Mouse (Mus musculus): ENCODE results near the gene Rtn2. TPM values are rescaled to one million over a fixed set of nuclear protein-coding genes. Genes with fewer than 3 reads are reported as not detected.
A peak's percentile ranks its signal among the peaks of the same experiment; 100 is the strongest.

The Rtn2 gene
- 100 to 1,000 TPM; 800 to 833 TPM for total RNA-seq (2021)
- long read RNA-seq, experiment 1, transcript Rtn2-202 (7 exons, 1,076 nt) = major isoform, 187 of 262 reads
- long read RNA-seq, experiment 1, partial matches to known transcripts = 74 of 262 reads
- long read RNA-seq, experiment 1, other reads (novel, unspliced or antisense) = 1 of 262 reads
- long read RNA-seq, experiment 2, transcript Rtn2-202 (7 exons, 1,076 nt) = major isoform, 243 of 313 reads
- long read RNA-seq, experiment 2, partial matches to known transcripts = 69 of 313 reads
- long read RNA-seq, experiment 2, other reads (novel, unspliced or antisense) = 1 of 313 reads

DNA sequence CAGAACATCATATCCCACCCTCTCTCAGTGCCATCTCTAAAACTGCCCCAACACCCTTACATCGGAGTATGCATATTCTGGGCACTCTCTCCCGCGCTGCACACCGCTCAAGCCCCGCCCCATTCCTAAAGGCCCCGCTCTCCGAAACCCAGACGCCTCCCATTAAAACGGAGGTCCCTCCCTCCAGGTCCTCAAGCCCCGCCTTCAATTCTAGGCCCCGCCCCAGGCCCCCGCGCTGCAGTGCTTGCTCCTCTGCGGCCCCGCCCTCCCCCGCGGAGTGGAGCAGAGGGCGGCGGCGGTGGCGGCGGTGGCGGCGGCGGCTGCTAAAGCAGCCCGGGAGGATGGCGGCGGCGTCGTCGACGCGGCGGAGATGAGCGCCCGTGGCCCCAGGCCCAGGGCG lies at the start of gene Rtn2:
Rtn2 (plus strand) TSS at position 240 of the 400 bp plus-strand sequence.
- peak; percentile 75 for DNase-seq
- intact Hi-C loops (cut with DNase I; ENCODE audit: low total_unique reads) = no loop called here

DNA sequence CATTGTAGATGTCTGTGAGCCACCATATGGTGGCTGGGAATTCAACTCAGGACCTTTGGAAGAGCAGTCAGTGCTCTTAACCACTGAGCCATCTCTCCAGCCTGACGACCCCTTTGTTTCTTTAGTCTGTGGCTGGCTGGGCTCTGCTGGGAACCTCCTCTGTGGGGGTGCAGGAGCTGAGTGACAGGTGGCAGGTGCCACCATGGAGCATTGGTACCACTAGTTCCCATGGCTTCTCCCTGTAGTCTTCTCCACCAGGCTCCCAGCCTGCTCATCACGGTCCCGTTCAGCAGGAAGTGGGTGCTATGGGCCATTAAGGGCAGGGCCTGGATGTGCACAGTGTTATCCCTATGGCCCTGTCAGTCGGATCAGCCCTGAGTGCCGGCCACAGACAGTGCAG lies 47.8 kb upstream of the Rtn2 start:
- no peak for DNase-seq
- intact Hi-C loops (cut with DNase I; ENCODE audit: low total_unique reads) = loop anchor here (10.0 kb wide), 1 partner anchor 110 kb away; the partner anchor contains the start of gene Ercc1

DNA sequence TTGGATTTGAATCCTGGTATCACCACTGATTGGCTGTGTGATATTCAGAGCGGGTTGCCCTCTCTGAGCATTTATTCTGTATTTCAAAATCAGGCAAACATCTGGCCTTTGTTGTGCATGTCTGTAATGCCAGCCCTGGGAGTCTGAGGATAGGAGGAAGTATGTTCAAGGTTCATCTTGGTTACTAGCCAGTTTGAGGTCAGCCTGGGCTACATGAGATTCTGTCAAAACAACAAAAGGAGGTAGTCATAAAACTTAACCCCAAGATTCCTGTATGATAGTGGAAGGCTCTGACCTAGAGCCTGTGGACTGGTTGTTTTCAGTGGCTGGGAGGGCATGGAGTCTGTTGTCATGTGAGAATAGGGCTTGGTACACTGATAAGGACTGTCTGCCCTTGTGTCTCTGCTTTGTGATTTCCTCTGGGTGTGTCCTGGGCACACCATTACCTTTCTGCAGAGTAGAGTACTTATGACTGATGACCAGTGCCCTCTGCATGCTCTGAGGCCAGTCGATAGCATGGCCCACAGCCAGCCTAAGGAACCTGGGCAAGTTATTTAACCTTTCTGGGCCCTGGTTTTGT lies 47.2 kb upstream of the Rtn2 start:
- intact Hi-C loops (cut with DNase I; ENCODE audit: low total_unique reads) = loop anchor here (10.0 kb wide), 1 partner anchor 110 kb away; the partner anchor contains the start of gene Ercc1
- no peak for DNase-seq

DNA sequence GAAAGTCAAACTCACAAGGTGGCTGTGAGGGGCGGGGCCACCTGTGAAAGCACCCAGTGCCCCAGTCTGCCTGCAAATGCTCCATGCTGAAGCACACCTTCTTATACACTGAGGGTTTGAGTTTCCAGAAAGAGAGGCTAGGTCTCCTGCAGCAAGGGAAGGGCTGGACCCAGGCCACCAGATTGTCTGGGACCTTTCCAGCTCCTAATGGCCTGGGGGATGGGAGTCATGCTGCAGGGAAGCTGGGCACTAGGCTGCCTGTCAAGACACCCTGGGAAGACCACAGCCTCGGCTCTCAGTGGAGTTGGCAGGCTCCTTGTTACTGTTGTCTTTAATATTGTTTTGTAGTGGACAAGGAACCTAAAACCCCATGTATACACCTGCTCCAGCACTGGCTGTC lies 46.0 kb upstream of the Rtn2 start:
- no peak for DNase-seq
- intact Hi-C loops (cut with DNase I; ENCODE audit: low total_unique reads) = loop anchor here (10.0 kb wide), 1 partner anchor 108 kb away; the partner anchor contains the start of gene Ercc1

- intact Hi-C loops (cut with DNase I; ENCODE audit: low total_unique reads) = loop anchor here (10.0 kb wide), 1 partner anchor 106 kb away; the partner anchor contains the start of gene Ercc1
- no peak for DNase-seq
Measured at GRCm38 (mm10) chr7:19238344-19238743, 44.1 kb upstream of the Rtn2 start.

DNA sequence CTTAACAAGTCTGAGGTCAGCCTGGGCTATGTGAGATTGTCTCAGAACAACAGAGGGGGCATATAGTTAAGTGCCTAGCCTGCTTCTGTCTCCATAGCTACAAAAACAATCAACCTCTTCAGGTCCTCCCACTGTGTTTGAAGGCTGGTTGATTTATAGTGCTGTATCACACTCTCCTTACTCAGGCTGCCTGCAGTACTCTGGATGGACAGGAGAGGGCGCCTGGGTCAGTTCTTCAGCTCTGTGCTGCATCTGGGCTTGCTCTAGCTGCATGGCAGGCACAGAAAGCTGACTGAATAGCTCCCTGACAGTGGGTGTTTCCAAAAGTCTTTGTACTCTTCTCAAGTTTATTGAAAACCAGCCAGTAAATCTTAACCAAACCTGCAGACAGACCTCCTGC lies 43.0 kb upstream of the Rtn2 start:
- intact Hi-C loops (cut with DNase I; ENCODE audit: low total_unique reads) = loop anchor here (10.0 kb wide), 1 partner anchor 105 kb away; the partner anchor contains the start of gene Ercc1
- DNase-seq = peak; percentile 89

GRCm38 (mm10) chr7:19239986-19240385 lies 42.4 kb upstream of the Rtn2 start:
- no peak for DNase-seq
- intact Hi-C loops (cut with DNase I; ENCODE audit: low total_unique reads) = loop anchor here (2.0 to 10.0 kb wide), 2 partner anchors 39 to 105 kb away; partner anchors contain the start of gene Ercc1

GRCm38 (mm10) chr7:19240905-19241463 lies 41.4 kb upstream of the Rtn2 start:
- intact Hi-C loops (cut with DNase I; ENCODE audit: low total_unique reads) = loop anchor here (2.0 kb wide), 1 partner anchor 38 kb away; no protein-coding TSS in a partner anchor

DNA sequence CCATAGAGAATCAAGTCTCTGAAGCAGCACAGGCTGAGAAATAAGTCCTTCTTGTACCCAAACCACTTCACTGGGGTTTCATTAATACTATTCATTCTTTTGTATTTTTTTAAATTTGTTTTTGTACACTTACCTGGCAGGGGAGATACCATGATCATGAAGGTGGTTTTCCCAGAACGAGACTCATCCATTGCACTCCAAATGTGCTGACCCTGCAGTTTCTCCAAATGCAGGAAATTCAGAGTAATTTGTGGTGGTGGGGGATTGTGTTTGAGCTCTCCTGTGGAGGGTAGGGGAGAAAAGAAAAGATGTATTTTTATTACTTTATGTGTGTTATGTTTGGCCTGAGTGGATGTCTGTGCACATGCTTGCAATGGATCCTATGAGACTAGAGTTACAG lies 40.4 kb upstream of the Rtn2 start:
- no peak for DNase-seq
- intact Hi-C loops (cut with DNase I; ENCODE audit: low total_unique reads) = no loop called here

More at GRCm38 (mm10) chr7:19240905-19241463, 41.4 kb upstream of the Rtn2 start:
- no peak for DNase-seq

GRCm38 (mm10) chr7:19243858-19244257 lies 38.6 kb upstream of the Rtn2 start:
- DNase-seq = no peak
- intact Hi-C loops (cut with DNase I; ENCODE audit: low total_unique reads) = no loop called here

DNA sequence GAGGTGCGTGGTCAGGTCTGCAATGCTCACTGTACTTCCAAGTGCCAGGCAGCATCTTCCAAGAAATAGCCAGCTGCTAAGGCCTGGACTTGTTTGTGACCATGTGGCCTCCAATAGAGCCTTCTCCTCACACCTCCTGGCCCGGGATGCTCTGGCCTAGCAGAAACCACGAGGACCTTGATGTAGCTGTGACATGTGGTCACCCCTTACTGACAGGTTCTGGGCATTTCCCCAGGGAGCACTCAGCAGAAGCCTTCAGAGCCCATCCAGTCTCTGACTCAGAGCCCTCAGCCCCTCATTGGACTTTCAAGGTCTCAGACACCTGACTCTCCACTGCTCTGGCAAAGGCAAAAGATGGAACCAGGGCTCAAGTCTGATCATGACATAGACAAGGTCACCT lies 37.3 kb upstream of the Rtn2 start:
- intact Hi-C loops (cut with DNase I; ENCODE audit: low total_unique reads) = no loop called here
- no peak for DNase-seq

DNA sequence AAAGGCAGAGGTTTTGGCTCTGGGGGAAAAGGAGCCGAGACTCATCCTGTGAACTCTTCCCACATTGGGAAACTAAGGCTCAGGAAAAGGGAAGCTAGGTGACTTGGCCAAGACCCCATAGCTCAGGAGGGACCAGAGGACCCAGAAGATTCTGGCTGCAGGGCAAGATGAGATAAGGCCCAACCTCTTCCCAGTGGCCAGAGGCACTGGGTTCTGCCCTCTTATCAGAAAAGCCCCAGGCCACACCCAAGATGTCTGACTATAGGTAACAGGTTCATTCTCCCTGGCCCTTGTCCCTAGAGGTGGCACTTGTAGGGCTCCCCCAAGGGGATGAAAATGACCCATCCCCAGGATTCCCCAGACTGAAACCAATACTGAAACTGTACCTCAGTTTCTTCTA lies 35.6 kb upstream of the Rtn2 start:
- no peak for DNase-seq
- intact Hi-C loops (cut with DNase I; ENCODE audit: low total_unique reads) = no loop called here

GRCm38 (mm10) chr7:19247511-19247910 lies 34.9 kb upstream of the Rtn2 start:
- intact Hi-C loops (cut with DNase I; ENCODE audit: low total_unique reads) = no loop called here
- no peak for DNase-seq

GRCm38 (mm10) chr7:19252078-19252477 lies 30.3 kb upstream of the Rtn2 start:
- intact Hi-C loops (cut with DNase I; ENCODE audit: low total_unique reads) = no loop called here
- no peak for DNase-seq

DNA sequence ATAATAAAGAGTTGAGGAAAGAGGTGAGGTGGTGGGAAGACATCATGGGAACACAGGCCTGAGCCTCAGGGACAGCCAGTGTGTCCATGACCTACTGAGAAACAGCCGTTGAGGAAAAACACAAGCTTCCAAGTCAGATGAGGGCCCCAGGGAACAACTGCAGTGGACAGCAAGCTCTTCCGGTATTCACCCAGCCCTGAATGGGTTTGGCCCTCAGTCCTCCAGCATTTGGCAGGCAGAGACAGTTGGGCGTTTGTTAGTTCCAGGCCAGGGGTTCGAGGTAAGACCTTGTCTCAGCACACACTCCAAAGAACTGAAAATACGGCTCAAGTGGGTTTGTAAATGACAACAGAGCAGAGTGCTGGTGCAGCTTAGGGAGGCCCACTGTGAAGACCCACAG lies 29.0 kb upstream of the Rtn2 start:
- intact Hi-C loops (cut with DNase I; ENCODE audit: low total_unique reads) = no loop called here
- DNase-seq = no peak

- intact Hi-C loops (cut with DNase I; ENCODE audit: low total_unique reads) = no loop called here
- DNase-seq = no peak
Measured at GRCm38 (mm10) chr7:19255395-19255794, 27.0 kb upstream of the Rtn2 start.

DNA sequence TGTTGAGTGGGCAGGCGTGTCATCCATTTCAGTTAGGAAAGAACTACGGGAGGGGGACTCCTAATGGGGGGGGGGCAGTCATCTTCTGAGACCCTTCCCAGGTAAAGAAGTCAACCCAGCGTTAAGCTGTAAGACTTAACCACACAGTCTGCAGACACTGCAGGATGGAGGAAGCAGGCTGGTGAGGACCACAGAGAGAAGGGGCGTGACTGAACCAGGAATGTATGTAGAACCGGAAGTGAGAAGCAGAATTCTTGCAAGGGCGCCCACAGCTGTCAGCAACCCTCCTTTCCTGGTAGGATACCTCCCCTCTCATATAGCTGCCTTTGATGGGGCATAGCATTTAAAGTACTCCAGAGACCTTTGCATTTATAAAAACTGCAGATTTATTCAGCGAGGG lies 25.9 kb upstream of the Rtn2 start:
- intact Hi-C loops (cut with DNase I; ENCODE audit: low total_unique reads) = no loop called here
- no peak for DNase-seq

DNA sequence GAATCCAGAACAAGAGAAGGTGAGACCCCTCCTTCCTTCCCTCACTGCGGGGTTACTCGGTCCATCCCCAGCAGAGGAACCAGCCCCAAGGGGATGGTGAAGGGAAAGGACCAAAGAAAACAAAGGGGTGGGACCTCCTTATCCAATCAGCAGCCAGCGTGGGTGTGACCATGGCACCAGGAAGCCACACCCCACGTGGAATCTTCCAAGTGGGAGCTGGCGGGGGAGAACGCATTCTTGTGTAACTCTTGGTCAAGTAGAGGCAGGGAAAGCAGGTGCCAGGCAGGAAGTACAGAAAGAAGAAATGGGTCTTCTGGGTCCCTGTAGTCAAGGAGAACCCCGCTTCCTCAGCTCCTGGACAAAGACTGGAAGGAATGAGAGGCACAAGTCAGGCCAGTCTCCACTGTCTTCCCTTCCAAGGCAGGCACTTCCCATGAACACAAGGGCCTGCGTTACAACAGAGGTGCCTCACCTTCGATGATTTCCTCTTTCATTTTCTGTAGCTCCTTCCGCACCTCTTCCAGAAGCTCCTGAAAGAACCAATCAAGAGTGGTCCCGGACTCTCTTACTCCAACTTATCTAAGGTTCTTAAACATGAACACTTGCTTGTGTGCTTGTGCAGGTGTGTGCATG lies 24.9 kb upstream of the Rtn2 start:
- peak; percentile 64 for DNase-seq
- intact Hi-C loops (cut with DNase I; ENCODE audit: low total_unique reads) = no loop called here

DNA sequence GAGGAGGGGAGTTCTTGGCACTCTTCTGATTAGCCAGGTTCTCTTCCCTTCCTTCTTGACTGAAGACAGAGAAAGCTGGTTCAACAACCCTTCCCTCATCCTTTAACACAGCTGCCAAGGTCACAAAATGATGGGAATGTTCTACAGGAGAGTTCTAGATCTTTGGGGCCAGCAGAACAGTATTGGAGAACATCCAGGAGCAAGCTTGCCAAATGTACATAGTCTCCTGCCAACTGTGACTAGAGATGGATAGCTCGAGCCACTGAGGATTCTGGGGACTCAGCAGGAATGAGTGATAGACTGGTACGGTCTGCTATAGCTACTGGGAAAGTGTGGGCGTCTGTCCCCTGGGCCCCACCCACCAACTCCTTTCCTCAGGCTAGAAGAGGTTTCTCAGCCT lies 24.1 kb upstream of the Rtn2 start:
- no peak for DNase-seq

DNA sequence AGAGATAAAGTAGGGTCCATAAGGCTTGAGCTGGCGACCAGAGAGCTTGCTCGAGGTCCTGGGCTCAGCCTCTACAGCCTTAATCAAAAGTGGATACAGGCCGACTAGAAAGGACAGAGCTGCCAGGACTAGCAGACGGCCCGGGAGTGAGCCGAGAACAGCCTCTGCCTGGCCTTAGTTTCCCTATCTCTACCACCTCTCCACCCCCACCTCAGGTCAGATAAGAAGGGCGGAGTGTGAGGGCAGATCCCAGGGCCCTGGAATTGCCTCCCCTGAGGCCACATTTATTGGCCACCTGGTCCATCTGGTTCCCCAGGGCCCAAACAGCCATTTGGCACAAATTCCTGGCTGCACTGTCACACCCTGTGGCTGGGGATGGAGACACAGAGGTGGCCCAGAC lies 17.3 kb upstream of the Rtn2 start:
- intact Hi-C loops (cut with DNase I; ENCODE audit: low total_unique reads) = no loop called here
- DNase-seq = peak; percentile 38

More for the DNA sequence above, 24.1 kb upstream of the Rtn2 start:
- intact Hi-C loops (cut with DNase I; ENCODE audit: low total_unique reads) = no loop called here

Measured in gastrocnemius, postnatal 14 days (tissue).